Mouse (Mus musculus): ENCODE results near the gene Nop2.
"Not testable (repeated sequence)": the region's sequence is repeated elsewhere in the genome, so short reads cannot be mapped to it uniquely, and the experiment has no call there.

Gene Nop2

GRCm38 (mm10) chr6:125153682-125154081 lies 22.0 kb downstream of the Nop2 start:
- DNase-seq (ENCODE audit: low spot score), result no peak

GRCm38 (mm10) chr6:125154550-125154949 lies 22.8 kb downstream of the Nop2 start:
- DNase-seq (ENCODE audit: low spot score), result no peak

DNA sequence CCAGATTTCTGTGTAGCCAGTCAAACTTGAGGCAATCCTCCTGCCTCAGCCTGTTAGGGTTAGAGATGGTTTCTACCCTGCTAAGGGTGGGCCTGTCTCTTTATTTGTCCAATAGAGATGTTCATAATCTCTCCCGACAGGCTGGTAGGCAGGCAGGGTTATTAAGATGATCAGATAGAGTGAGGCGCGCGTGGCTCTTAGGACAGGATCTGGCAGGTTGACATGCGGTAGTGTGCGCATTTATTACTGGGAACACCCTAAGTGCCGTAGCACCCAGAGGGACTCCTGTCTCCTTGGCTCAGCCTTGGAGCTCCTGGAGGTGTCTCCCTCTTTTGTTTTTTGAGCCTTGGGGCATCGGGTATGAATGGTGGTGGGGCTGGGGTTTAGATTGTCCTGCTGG lies 23.6 kb downstream of the Nop2 start:
- no peak for DNase-seq (ENCODE audit: low spot score)

GRCm38 (mm10) chr6:125156491-125156890 lies 24.8 kb downstream of the Nop2 start:
- no peak for DNase-seq (ENCODE audit: low spot score)

- DNase-seq (ENCODE audit: low spot score), result no peak
These were observed 25.4 kb downstream of the Nop2 start for GRCm38 (mm10) chr6:125156903-125157614.

DNA sequence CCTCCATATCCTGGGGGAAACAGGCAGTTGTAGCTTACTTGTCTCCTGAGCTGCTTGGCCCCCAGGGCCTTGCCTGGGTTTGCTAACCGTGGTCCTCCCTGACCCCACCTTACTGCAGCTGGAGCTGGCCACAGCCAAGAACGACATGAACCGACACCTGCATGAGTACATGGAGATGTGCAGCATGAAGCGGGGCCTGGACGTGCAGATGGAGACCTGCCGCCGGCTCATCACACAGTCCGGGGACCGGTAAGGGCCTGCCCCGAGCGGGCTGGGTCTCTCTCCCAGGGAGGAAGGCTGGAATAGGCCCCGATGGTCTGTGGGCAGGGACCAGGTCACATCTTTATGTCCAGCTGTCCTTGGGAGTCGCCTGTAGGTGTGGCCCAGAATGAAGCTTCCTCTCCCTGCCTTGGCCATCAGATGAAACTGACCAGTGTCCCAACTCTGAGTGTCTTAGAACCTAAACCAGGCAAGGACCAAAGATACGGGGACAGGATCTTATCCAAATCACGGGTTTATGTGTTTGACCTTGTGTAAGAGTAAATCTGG lies 27.3 kb downstream of the Nop2 start:
- no peak for DNase-seq (ENCODE audit: low spot score)

DNA sequence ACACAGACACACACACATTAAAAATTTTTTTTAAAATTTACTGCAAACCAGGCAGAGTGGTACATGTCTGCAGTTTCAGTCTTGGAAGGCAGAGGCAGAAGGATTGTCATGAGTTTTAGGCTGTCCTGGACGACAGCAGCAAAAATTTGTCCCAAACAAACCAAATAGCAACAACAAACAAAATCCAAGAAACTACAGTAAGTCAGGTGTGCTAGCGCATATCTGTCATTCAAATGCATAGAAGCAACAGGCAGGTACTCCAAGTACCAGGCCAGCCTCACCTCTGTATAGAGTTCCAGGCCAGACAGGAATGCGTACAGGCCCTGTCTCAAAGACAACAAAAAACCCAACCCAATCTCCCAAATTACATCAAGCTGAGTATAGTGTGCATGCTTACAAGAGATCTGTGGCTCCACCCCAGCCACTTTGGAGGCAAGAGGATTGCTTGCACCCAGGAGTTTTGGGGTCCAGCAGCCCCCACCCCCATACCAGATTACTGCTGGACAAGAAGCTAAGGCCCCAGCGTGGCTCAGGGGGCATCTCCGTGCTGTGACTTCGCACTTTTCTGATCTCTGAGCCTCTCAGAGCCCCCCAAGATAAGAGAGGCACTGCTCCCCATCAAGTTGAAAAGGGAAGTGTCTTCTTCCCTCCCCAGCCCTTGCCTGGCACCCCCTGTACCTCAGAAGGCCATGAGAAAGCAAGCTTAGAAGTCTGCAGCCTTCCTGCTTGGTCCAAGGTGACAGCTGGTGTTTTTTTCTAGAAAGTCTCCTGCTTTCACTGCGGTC lies 28.3 kb downstream of the Nop2 start:
- DNase-seq (ENCODE audit: low spot score), result no peak

GRCm38 (mm10) chr6:125160558-125160853 lies 28.8 kb downstream of the Nop2 start:
- peak; percentile 25 for DNase-seq (ENCODE audit: low spot score)

DNA sequence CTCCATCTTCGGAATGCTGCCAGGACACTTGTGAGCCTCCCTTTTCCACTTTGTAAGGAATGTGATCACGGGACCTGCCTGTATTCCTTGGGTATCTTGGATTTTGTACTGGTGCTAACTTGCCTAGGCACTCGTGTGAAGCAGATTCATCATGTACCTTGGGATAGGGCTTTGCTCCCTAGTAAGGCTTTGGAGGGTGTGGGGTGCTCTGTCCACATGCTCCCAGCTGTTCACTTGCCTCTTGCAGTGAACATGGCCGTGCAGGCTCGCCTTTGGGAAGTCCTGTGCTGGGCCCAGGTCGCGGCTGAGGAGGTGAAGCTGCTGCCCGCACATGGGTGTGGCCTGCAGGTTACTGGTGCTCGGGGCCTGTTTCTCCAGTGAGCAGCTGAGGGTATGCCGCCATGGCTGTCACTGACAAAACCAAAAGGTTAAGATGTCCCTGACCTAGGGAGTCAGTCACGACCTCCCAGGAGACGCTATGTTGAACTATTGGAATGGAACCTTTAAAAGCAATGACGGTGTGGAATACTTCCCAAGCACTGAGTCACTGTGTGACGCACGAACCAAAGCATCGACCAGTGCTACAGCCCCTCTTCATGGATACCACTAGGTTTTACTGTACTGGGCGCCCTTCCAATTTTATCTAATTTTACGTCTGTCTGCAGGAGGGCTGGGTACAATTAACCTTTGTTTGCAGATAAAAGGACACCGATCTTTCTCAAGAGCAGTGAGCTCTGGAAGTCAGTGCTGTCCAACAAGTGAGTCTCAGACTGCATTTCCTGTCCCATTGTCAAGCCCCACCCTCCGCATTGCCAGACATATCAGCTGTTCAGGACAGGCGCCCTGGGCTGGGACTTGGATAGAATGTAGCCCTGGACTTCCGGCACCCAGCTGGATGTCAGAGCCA lies 29.4 kb downstream of the Nop2 start:
- DNase-seq (ENCODE audit: low spot score), result peak; percentile 56

DNA sequence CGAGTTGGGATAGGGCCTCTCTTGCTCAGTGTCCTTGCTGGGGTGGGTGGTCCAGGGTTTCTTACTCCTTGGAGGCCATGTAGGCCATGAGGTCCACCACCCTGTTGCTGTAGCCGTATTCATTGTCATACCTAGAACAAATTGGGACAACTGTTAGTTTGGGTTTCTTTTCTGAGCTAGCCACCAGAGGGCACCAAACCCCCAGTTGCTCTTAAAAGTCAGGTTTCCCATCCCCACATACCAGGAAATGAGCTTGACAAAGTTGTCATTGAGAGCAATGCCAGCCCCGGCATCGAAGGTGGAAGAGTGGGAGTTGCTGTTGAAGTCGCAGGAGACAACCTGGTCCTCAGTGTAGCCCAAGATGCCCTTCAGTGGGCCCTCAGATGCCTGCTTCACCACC lies 30.3 kb downstream of the Nop2 start:
- DNase-seq (ENCODE audit: low spot score), result peak; percentile 58

DNA sequence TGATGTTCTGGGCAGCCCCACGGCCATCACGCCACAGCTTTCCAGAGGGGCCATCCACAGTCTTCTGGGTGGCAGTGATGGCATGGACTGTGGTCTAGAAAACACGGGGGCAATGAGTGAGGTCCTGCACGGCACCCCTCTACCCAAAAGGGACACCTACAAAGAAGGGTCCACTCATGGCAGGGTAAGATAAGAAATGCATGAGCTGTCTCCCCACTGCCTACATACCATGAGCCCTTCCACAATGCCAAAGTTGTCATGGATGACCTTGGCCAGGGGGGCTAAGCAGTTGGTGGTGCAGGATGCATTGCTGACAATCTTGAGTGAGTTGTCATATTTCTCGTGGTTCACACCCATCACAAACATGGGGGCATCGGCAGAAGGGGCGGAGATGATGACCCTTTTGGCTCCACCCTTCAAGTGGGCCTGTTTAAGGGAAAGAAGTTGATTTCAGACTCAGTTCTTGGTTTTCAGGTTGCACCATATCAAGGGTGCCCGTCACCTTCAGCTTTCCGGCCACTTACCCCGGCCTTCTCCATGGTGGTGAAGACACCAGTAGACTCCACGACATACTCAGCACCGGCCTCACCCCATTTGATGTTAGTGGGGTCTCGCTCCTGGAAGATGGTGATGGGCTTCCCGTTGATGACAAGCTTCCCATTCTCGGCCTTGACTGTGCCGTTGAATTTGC lies 31.1 kb downstream of the Nop2 start:
- DNase-seq (ENCODE audit: low spot score), result not testable (repeated sequence)

- DNase-seq (ENCODE audit: low spot score), result no peak
These were observed 32.3 kb downstream of the Nop2 start for GRCm38 (mm10) chr6:125163801-125164657.

- peak; percentile 58 for DNase-seq (ENCODE audit: low spot score)
These were observed 33.1 kb downstream of the Nop2 start for GRCm38 (mm10) chr6:125164672-125165327.

- DNase-seq (ENCODE audit: low spot score), result peak; percentile 92
These were observed 33.7 kb downstream of the Nop2 start for GRCm38 (mm10) chr6:125165328-125165891.

DNA sequence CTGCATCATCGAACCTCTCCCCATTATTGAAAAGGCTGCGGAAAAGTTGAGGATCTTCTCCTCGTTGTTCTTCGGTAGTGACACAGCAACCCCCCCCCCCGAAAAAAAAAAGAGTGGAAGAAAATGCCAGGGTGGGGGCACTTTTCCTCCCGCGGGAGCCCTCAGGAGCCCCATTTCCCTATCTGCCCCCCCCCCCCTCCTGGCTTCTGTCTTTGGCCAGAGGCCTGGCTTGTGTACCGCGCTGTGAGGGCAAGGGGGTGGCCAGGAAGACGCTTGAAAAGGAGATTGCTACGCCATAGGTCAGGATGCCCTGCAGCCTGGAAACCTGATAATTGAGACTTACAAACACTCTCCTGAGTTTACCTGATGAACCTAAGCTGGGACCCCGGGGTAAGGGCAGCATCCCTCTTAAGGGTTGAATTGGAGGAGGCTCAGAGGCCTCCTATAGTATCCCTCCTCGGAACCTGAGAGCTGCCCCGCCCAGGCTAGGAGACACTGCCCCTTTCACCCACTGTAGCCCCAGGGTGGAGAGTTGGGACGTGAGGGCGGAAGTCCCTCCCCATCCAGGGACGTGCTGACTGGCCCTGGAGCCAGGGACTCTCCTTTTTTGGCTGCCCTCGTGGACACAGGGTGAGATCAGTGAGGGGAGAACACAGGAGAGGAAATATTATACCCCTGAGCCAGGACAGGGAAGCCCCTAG lies 34.5 kb downstream of the Nop2 start, which contains the start of gene Gapdh:
Gapdh (minus strand) TSS at position 417 of the 701 bp plus-strand sequence.
- peak; percentile 72 for DNase-seq (ENCODE audit: low spot score)

GRCm38 (mm10) chr6:125166861-125167650 lies 35.3 kb downstream of the Nop2 start:
- DNase-seq (ENCODE audit: low spot score), result peak; percentile 29

- no peak for DNase-seq (ENCODE audit: low spot score)
These were observed 36.4 kb downstream of the Nop2 start for GRCm38 (mm10) chr6:125168086-125168485.

DNA sequence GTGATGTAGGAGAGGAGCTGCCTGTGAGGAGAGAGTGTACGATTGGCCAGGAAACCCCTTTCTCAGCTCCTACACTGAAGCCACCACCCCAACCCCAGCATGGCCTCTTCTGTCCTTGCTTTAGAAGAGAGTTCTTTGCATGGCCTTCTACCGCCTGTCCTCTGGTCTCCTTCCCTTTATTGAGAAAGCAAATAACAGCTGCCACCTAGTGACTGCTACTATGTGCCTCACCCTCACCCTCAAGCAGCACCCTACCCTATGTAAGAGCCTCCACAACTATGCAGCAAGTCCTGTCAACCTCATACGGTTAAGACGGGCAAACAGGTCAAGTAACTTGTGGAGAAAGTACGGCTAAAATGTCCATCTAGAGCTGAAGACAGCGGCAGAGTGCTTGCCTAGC lies 38.5 kb downstream of the Nop2 start:
- DNase-seq (ENCODE audit: low spot score), result no peak

Data from urinary bladder, postnatal 25 days (tissue).